Mouse (Mus musculus) limb, embryonic 10.5 days (tissue): ENCODE results near the gene Gcc2. TPM values are rescaled to one million over a fixed set of nuclear protein-coding genes. Genes with fewer than 3 reads are reported as not detected.

ENCODE experiments used
- DNase-seq: peaks from one replicate; pipeline ENCODE4 v3.0.0-alpha.2; 2017; ENCODE audit warnings: low spot score
- H3K27ac ChIP-seq: fragments of 300-500 bp; sonication (generic); 2 replicates; pipeline ENCODE4 v1.5.1; 2016; ENCODE audit warnings: mild to moderate bottlenecking
- H3K27me3 ChIP-seq: fragments of 300-500 bp; sonication (generic); 2 replicates; pipeline ENCODE4 v1.6.1; 2016; ENCODE audit warnings: low read depth, mild to moderate bottlenecking; ENCODE audit not compliant: poor library complexity, severe bottlenecking
- H3K36me3 ChIP-seq: fragments of 300-500 bp; sonication (generic); 2 replicates; pipeline ENCODE4 v1.6.1; 2016; ENCODE audit warnings: mild to moderate bottlenecking, moderate library complexity
- H3K4me1 ChIP-seq: fragments of 300-500 bp; sonication (generic); 2 replicates; pipeline ENCODE4 v1.6.1; 2016
- H3K4me3 ChIP-seq: fragments of 300-500 bp; sonication (generic); 2 replicates; pipeline ENCODE4 v1.5.1; 2016; ENCODE audit warnings: mild to moderate bottlenecking, moderate library complexity
- H3K9me3 ChIP-seq: fragments of 300-500 bp; sonication (generic); replicated peaks from 2 replicates; pipeline ENCODE4 v1.6.1; 2016; ENCODE audit warnings: mild to moderate bottlenecking
- WGBS: fragments of 180-500 bp; shearing (Covaris S2); methylation state at CpG from one replicate; pipeline ENCODE4 v1.1.7; 2016; 5-methylcytosine and 5-hydroxymethylcytosine counted together
- polyA plus RNA-seq: library from polyadenylated mRNA; unstranded; fragments of >200 nt; fragmentation: Nextera tagmentation; extraction: Ambion mirVana; gene quantifications from 2 replicates; pipeline ENCODE4 v1.2.1, GENCODE M21; 2016

Gene Gcc2
- polyA plus RNA-seq, 1 experiment from 2014 or later, result 61.4 TPM

- Histone ChIP-seq H3K4me1 (peaks cover 3% of the 10 kb centered on the region; the same call in 1 of the 2 replicates), H3K36me3 (peaks cover 23% of the 10 kb centered on the region; the same call in 1 of the 2 replicates), H3K9me3 (no peaks in the 10 kb centered on the region), H3K4me3 (no peak overlapping the region), H3K27ac (no peak overlapping the region), H3K27me3 (no peaks in the 10 kb centered on the region)
- 52% methylated on average over 2 of the region's 2 CpGs for WGBS
- DNase-seq, result no peak
These were observed 86.4 kb downstream of the Gcc2 start for GRCm38 (mm10) chr10:58341685-58342084.

GRCm38 (mm10) chr10:58342199-58342598, 86.9 kb downstream of the Gcc2 start:
- H3K9me3 ChIP-seq, result no peaks in the 10 kb centered on the region
- WGBS, result 91% methylated on average over 2 of the region's 2 CpGs
- H3K27me3 ChIP-seq, result no peaks in the 10 kb centered on the region
- peaks cover 23% of the 10 kb centered on the region; the same call in 1 of the 2 replicates for H3K36me3 ChIP-seq
- H3K4me1 ChIP-seq, result peaks cover 3% of the 10 kb centered on the region; the same call in 1 of the 2 replicates
- no peak for DNase-seq
- no peak overlapping the region for H3K4me3 ChIP-seq
- no peak overlapping the region for H3K27ac ChIP-seq

GRCm38 (mm10) chr10:58343552-58343951, 88.3 kb downstream of the Gcc2 start:
- no peak overlapping the region for H3K4me3 ChIP-seq
- no peak for DNase-seq
- H3K9me3 ChIP-seq, result no peaks in the 10 kb centered on the region
- 84% methylated on average over 3 of the region's 3 CpGs for WGBS
- H3K27ac ChIP-seq, result no peak overlapping the region
- H3K4me1 ChIP-seq, result peaks cover 3% of the 10 kb centered on the region; the same call in 1 of the 2 replicates
- H3K27me3 ChIP-seq, result no peaks in the 10 kb centered on the region
- peaks cover 28% of the 10 kb centered on the region; the same call in 1 of the 2 replicates for H3K36me3 ChIP-seq

- WGBS, result 95% methylated on average over 3 of the region's 3 CpGs
- Histone ChIP-seq H3K4me3 (no peak overlapping the region), H3K36me3 (0 out of 2 replicates have a peak, but pooled peaks cover 12% of the 10 kb centered on the region), H3K4me1 (no peaks in the 10 kb centered on the region), H3K9me3 (no peaks in the 10 kb centered on the region), H3K27ac (no peak overlapping the region), H3K27me3 (no peaks in the 10 kb centered on the region)
- DNase-seq, result no peak
These were observed 95.3 kb downstream of the Gcc2 start for GRCm38 (mm10) chr10:58350600-58350999.

DNA sequence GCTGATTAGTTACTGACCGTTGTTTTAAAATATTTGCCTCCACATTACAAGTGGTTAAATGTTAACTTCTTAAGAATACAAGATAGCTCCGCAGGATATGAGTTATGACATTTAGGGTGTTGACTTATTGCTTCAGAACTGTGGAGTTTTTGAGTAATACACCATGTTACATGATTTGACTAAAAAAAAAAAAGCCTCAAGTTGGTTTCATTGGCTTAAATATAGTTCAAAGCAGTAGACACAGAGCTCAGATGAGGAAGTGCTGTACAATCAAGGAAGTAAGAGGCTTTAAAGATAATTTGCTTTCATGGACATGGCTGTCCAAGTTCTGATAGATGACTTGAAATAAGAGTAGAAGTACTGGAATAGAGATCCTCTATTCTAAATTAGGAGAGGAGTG, 96.4 kb downstream of the Gcc2 start:
- H3K27me3 ChIP-seq, result no peaks in the 10 kb centered on the region
- H3K4me3 ChIP-seq, result no peak overlapping the region
- H3K4me1 ChIP-seq, result no peaks in the 10 kb centered on the region
- no peaks in the 10 kb centered on the region for H3K9me3 ChIP-seq
- H3K27ac ChIP-seq, result no peak overlapping the region
- 93% methylated on average over 2 of the region's 2 CpGs for whole genome bisulfite sequencing
- 0 out of 2 replicates have a peak, but pooled peaks cover 9% of the 10 kb centered on the region for H3K36me3 ChIP-seq
- no peak for DNase-seq

DNA sequence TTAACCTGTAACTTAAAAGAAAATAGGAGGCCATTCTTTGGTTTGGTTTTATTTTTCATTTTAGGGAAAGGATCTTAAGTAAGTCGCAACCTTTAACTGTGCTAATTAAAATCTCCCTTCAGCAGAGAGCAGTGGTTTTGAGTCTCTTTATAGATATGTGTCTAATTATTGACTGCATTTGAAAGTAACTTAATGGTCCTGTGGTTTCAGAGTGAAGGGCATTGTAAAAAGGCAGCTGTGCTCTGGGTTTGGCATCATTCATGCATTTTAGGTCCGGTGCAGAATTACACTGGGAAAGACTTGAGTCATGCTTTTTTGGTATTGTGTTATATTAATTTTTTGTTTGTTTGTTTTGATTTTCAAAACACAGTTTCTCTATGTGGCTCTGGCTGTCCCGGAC, 97.1 kb downstream of the Gcc2 start:
- Histone ChIP-seq H3K36me3 (0 out of 2 replicates have a peak, but pooled peaks cover 9% of the 10 kb centered on the region), H3K27me3 (no peaks in the 10 kb centered on the region), H3K9me3 (no peaks in the 10 kb centered on the region), H3K4me1 (no peaks in the 10 kb centered on the region), H3K4me3 (no peak overlapping the region), H3K27ac (no peak overlapping the region)
- 90% methylated on average over 3 of the region's 3 CpGs for WGBS
- DNase-seq, result no peak

DNA sequence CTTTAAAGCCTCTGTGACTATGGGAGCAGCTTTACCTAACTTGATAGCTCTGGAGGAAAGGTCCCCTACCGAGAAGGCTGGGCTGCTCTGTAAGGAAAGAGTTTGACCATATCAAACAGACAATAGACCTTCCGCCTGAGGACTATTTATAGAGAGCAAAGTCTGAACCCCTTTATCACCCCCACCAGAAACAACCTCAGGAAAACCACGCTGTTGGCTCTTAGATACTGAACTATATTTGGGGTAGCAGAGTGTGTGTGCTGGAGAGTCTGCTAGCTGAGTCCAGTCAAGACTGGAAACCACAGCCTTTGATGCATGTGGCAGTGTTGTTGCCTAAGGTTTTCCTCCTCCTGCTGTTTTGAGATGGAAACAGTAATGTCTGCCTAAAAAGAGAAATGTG, 99.3 kb downstream of the Gcc2 start:
- no peak overlapping the region for H3K4me3 ChIP-seq
- no peaks in the 10 kb centered on the region for H3K36me3 ChIP-seq
- WGBS, result 56% methylated on average over 3 of the region's 3 CpGs
- H3K27me3 ChIP-seq, result no peaks in the 10 kb centered on the region
- no peaks in the 10 kb centered on the region for H3K4me1 ChIP-seq
- no peak overlapping the region for H3K27ac ChIP-seq
- no peak for DNase-seq
- H3K9me3 ChIP-seq, result no peaks in the 10 kb centered on the region

Other genes with a start within 250 kb of the Gcc2 start
- not detected in 2 replicates for gene AW822073, start 30.6 kb upstream of the Gcc2 start, polyA plus RNA-seq
- not detected in 2 replicates for gene Duxf3, start 22.8 kb upstream of the Gcc2 start, polyA plus RNA-seq
- gene Gm4981, start 18.8 kb upstream of the Gcc2 start, polyA plus RNA-seq, result not detected in 2 replicates
- gene Lims1, start 68.0 kb downstream of the Gcc2 start, polyA plus RNA-seq, result 93.6 and 105 TPM in 2 replicates
- 22.2 and 27.0 TPM in 2 replicates for gene Ranbp2, start 191.4 kb downstream of the Gcc2 start, polyA plus RNA-seq
- 10.8 and 13.1 TPM in 2 replicates for gene Ccdc138, start 242.5 kb downstream of the Gcc2 start, polyA plus RNA-seq